Mouse (Mus musculus) gastrocnemius, adult 18-20 months (tissue): ENCODE data around the gene D7Ertd443e. TPM values are rescaled to one million over a fixed set of nuclear protein-coding genes. Genes with fewer than 3 reads are reported as not detected.

ENCODE experiments used
- DNase-seq: peaks from one replicate; pipeline ENCODE4 v3.0.0; 2021; ENCODE audit warnings: low spot score
- total RNA-seq, 2 experiments: library from RNA; stranded (reverse); gene quantifications; 2 replicates each; pipeline ENCODE4 v1.2.3; 2021

The D7Ertd443e gene
- total RNA-seq, 2 experiments from 2014 or later: not detected

- DNase-seq: no peak
Measured at GRCm38 (mm10) chr7:134289611-134290301, 95.7 kb downstream of the D7Ertd443e start.

- no peak for DNase-seq
Measured at GRCm38 (mm10) chr7:134289126-134289525, 96.3 kb downstream of the D7Ertd443e start.

- no peak for DNase-seq
Measured at GRCm38 (mm10) chr7:134287570-134288222, 97.8 kb downstream of the D7Ertd443e start.

GRCm38 (mm10) chr7:134272956-134273355 is 112.5 kb downstream of the D7Ertd443e start:
- DNase-seq: no peak

GRCm38 (mm10) chr7:134272421-134272820 is 113.0 kb downstream of the D7Ertd443e start:
- DNase-seq: no peak

GRCm38 (mm10) chr7:134265783-134266182 is 119.7 kb downstream of the D7Ertd443e start:
- no peak for DNase-seq

GRCm38 (mm10) chr7:134263146-134263906 is 122.1 kb downstream of the D7Ertd443e start:
- peak; percentile 33 for DNase-seq

GRCm38 (mm10) chr7:134261003-134261701 is 124.3 kb downstream of the D7Ertd443e start:
- peak; percentile 44 for DNase-seq

- no peak for DNase-seq
Measured at GRCm38 (mm10) chr7:134250273-134250870, 135.1 kb downstream of the D7Ertd443e start.

- no peak for DNase-seq
Measured at GRCm38 (mm10) chr7:134248041-134248440, 137.4 kb downstream of the D7Ertd443e start.

- no peak for DNase-seq
Measured at GRCm38 (mm10) chr7:134246624-134247023, 138.8 kb downstream of the D7Ertd443e start.

- DNase-seq: no peak
Measured at GRCm38 (mm10) chr7:134242773-134243172, 142.7 kb downstream of the D7Ertd443e start.

- no peak for DNase-seq
Measured at GRCm38 (mm10) chr7:134241212-134241611, 144.2 kb downstream of the D7Ertd443e start.

- DNase-seq: no peak
Measured at GRCm38 (mm10) chr7:134240579-134240978, 144.9 kb downstream of the D7Ertd443e start.

GRCm38 (mm10) chr7:134238863-134239262 is 146.6 kb downstream of the D7Ertd443e start:
- DNase-seq: no peak

- DNase-seq: peak; percentile 17
Measured at GRCm38 (mm10) chr7:134237356-134237755, 148.1 kb downstream of the D7Ertd443e start.

GRCm38 (mm10) chr7:134236727-134237126 is 148.7 kb downstream of the D7Ertd443e start:
- no peak for DNase-seq

- DNase-seq: no peak
Measured at GRCm38 (mm10) chr7:134235552-134235951, 149.9 kb downstream of the D7Ertd443e start.

- DNase-seq: no peak
Measured at GRCm38 (mm10) chr7:134231378-134232346, 153.8 kb downstream of the D7Ertd443e start, which contains the start of gene Adam12. TSS of gene Adam12 (minus strand) at chr7:134232146.

GRCm38 (mm10) chr7:134230708-134231107 is 154.8 kb downstream of the D7Ertd443e start:
- DNase-seq: no peak
